Mouse (Mus musculus): ENCODE data around the gene Srpk2. TPM values are rescaled to one million over a fixed set of nuclear protein-coding genes. Genes with fewer than 3 reads are reported as not detected.
A peak's percentile ranks its signal among the peaks of the same experiment; 100 is the strongest.

Srpk2 gene
- polyA plus RNA-seq, 1 experiment from 2014 or later, result 36.2 TPM

DNA sequence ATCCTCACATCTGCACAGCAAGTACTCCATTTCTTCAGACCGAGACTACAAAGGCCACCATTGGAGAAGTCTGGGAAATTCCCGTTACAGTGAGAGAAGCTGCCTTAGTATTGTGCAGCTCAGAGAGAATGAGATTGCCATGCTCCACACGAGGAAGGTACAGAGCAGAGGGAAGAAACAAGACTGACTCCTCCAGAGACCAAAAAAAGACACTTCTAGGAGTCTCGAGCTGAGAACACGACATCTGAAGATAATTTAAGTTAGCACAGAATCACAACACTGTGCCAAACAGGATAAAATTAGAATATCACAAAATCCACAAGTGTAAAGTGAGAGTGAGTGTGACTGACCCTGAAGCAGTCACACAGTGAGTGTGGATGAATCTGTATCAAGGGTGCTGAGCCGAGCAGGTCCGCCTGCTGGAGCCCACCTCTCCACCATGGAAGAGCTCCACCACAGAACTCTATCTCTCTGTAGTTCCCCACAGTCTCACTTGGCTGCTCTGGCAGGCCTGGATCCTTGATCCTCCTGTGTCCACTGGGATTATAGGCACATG lies 152.8 kb downstream of the Srpk2 start:
- Histone ChIP-seq H3K27ac (no peak overlapping the region), H3K4me3 (replicated peaks) (no peak overlapping the region), H3K36me3 (peaks cover 5% of the 10 kb centered on the region; the same call in 1 of the 2 replicates), H3K27me3 (replicated peaks) (no peaks in the 10 kb centered on the region), H3K9me3 (no peaks in the 10 kb centered on the region), H3K4me1 (replicated peaks) (no peaks in the 10 kb centered on the region), H3K9ac (no peak overlapping the region), H3K4me2 (replicated peaks) (no peak overlapping the region)
- 84% methylated on average over 7 of the region's 7 CpGs for WGBS
- no peak for ATAC-seq

DNA sequence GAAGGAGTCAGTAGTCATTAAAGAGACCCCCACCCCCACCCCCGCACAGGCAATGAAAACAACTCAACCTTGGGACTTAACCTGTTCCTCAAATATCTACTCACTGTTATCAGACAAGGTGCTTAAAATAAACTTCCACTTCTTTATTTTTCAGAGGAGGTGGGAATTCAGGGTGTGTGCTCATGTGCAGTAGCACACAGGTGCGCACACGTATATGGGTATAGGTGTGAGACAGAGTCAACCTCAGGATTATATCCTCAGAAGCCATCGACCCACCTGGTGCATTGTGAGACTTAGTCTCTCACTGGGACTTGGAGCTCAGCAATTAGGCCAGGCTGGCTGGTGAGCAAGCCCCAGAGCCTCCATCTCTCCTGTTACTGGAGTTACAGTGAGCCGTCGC lies 153.3 kb downstream of the Srpk2 start:
- Histone ChIP-seq H3K4me2 (replicated peaks) (no peak overlapping the region), H3K9ac (no peak overlapping the region), H3K27me3 (replicated peaks) (no peaks in the 10 kb centered on the region), H3K9me3 (no peaks in the 10 kb centered on the region), H3K27ac (no peak overlapping the region), H3K4me1 (replicated peaks) (no peaks in the 10 kb centered on the region), H3K36me3 (peaks cover 5% of the 10 kb centered on the region; the same call in 1 of the 2 replicates), H3K4me3 (replicated peaks) (no peak overlapping the region)
- WGBS, result 88% methylated on average over 6 of the region's 6 CpGs
- ATAC-seq, result peak; percentile 41; the same call in 1 of the 2 replicates

DNA sequence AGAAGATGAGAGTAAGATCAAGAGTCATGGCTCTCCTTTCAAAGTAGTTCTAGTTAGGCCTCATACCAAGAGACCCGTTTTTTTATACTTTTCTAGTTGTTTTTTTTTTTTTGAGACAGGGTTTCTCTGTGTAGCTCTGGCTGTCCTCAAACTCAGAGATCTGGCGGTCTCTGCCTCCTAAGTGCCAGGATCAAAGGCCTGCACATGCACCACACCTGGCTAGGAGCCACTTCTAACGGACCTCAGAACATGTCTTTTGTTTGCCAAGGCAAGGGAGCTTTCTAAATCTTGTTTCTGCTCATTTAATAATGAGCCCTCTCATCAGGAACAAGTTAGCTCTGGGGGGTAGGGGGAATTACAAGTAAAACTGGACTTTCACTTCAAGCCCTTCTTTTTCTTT lies 159.8 kb downstream of the Srpk2 start:
- Histone ChIP-seq H3K4me2 (replicated peaks) (no peak overlapping the region), H3K9me3 (no peaks in the 10 kb centered on the region), H3K4me3 (replicated peaks) (no peak overlapping the region), H3K9ac (no peak overlapping the region), H3K27me3 (replicated peaks) (no peaks in the 10 kb centered on the region), H3K36me3 (peaks cover 5% of the 10 kb centered on the region), H3K27ac (no peak overlapping the region), H3K4me1 (replicated peaks) (no peaks in the 10 kb centered on the region)
- 75% methylated on average over 3 of the region's 3 CpGs for WGBS
- ATAC-seq, result no peak

DNA sequence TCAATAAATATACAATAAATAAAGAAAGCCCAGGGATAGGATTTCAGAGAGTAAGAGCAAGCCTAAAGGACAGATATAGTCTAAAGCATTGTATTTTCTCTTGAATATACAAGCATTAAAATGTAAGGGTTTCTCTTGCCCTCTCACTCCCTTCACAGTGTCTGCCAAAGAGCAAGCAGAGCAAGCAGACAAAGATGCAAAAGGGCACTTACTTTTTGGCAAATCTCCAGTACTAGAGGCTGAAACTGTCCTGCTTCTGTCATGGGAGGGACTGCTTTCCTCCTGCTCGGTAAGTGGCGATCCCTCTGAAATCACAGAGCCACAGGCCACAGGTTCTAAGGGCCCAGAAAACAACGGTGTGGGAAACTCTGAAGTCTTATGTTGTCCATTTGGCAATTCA lies 160.5 kb downstream of the Srpk2 start:
- Histone ChIP-seq H3K4me3 (replicated peaks) (no peak overlapping the region), H3K9ac (no peak overlapping the region), H3K27ac (no peak overlapping the region), H3K36me3 (peaks cover 5% of the 10 kb centered on the region), H3K9me3 (no peaks in the 10 kb centered on the region), H3K27me3 (replicated peaks) (no peaks in the 10 kb centered on the region), H3K4me1 (replicated peaks) (no peaks in the 10 kb centered on the region), H3K4me2 (replicated peaks) (no peak overlapping the region)
- no peak for ATAC-seq
- WGBS, result 82% methylated on average over 3 of the region's 3 CpGs

DNA sequence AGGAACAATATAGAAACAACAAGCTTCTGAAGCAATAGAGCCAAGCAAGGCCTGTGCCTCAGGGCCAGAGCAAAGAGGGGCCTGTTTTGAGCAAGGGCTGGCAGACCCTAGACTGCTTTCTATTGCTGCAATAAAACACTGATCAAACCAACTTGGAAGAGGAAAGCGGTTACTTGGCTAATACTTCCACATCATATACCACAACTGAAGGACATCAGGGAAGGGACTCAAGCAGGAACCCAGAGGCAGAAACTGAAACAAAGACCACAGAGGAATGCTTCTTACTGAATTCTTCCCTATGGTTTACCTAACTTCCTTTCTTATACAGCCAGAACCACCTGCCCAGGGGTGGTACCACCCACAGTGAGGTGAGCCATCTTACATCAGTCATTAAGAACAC lies 162.8 kb downstream of the Srpk2 start:
- H3K4me2 ChIP-seq (replicated peaks), result no peak overlapping the region
- H3K4me3 ChIP-seq (replicated peaks), result no peak overlapping the region
- no peak for ATAC-seq
- no peaks in the 10 kb centered on the region for H3K27me3 ChIP-seq (replicated peaks)
- 68% methylated on average over 1 of the region's 1 CpGs for WGBS
- H3K4me1 ChIP-seq (replicated peaks), result 0 out of 2 replicates have a peak, but pooled peaks cover 3% of the 10 kb centered on the region
- no peaks in the 10 kb centered on the region for H3K9me3 ChIP-seq
- peaks cover 5% of the 10 kb centered on the region for H3K36me3 ChIP-seq
- no peak overlapping the region for H3K9ac ChIP-seq
- H3K27ac ChIP-seq, result no peak overlapping the region

DNA sequence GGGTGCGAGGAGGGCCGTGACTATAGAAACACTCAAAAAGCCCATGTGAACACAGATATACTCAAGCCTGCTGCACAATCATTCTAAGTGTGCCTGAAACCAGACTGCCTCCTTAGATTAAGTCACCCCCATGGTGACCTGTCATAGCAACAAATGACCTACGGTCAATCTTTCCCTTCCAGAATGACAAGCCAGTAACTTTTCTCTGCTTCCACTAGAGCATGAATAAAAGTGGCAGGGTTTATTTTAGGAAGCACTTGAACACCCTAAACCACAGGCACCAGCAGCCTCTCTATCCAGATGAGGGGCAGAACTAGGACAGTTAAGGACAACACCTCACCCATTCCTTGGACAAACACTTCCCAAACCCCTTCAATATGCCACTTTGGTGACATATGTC lies 164.7 kb downstream of the Srpk2 start:
- Histone ChIP-seq H3K4me2 (replicated peaks) (no peak overlapping the region), H3K4me3 (replicated peaks) (no peak overlapping the region), H3K27me3 (replicated peaks) (no peaks in the 10 kb centered on the region), H3K27ac (no peak overlapping the region), H3K9me3 (no peaks in the 10 kb centered on the region), H3K9ac (no peak overlapping the region), H3K4me1 (replicated peaks) (0 out of 2 replicates have a peak, but pooled peaks cover 3% of the 10 kb centered on the region), H3K36me3 (peaks cover 9% of the 10 kb centered on the region)
- no peak for ATAC-seq
- WGBS, result 96% methylated on average over 3 of the region's 3 CpGs

DNA sequence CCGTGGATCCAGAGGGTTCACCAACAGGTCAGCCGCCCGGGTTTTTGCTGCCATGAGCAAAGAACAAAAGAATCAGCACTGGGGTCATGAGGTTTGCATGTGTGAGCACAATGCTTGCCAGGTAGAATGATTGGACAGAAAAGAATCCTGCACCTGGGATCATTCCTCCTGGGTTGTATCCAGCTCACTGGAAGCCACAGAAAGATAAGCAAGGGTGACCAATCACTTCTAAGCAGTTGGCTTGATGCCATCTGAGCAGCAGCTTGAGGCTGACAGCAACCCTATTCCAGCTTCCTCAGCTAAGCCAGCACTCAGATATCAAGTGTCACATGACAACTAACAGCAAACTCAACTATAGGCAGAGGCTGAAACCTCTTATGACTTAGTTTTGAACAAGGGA lies 165.7 kb downstream of the Srpk2 start:
- Histone ChIP-seq H3K27ac (no peak overlapping the region), H3K4me2 (replicated peaks) (no peak overlapping the region), H3K36me3 (peaks cover 6% of the 10 kb centered on the region; the same call in 1 of the 2 replicates), H3K4me1 (replicated peaks) (0 out of 2 replicates have a peak, but pooled peaks cover 3% of the 10 kb centered on the region), H3K4me3 (replicated peaks) (no peak overlapping the region), H3K9ac (no peak overlapping the region), H3K27me3 (replicated peaks) (no peaks in the 10 kb centered on the region), H3K9me3 (no peaks in the 10 kb centered on the region)
- 43% methylated on average over 3 of the region's 3 CpGs for WGBS
- peak; percentile 86 for ATAC-seq

DNA sequence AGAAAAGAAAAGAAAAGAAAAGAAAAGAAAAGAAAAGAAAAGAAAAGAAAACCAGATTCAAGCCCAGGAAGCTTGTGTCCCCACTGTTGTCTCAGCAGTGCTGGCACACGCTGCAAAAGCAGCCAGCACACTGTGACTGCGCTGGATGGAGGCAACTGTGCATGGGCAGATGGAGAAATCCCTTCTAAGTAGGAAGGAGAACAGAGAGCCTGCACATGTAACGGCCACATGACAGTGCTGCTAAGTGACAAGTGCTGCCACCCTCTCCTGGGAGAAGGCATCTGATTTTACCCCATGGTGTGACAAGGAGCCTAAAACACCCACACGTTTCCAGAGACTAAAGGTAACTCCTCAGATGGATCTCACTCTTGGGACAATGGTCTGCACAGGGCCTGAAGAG lies 166.6 kb downstream of the Srpk2 start:
- no peak overlapping the region for H3K4me3 ChIP-seq (replicated peaks)
- H3K36me3 ChIP-seq, result peaks cover 6% of the 10 kb centered on the region; the same call in 1 of the 2 replicates
- H3K9ac ChIP-seq, result no peak overlapping the region
- 0 out of 2 replicates have a peak, but pooled peaks cover 3% of the 10 kb centered on the region for H3K4me1 ChIP-seq (replicated peaks)
- H3K4me2 ChIP-seq (replicated peaks), result no peak overlapping the region
- H3K9me3 ChIP-seq, result no peaks in the 10 kb centered on the region
- no peak overlapping the region for H3K27ac ChIP-seq
- no peaks in the 10 kb centered on the region for H3K27me3 ChIP-seq (replicated peaks)
- WGBS, result 86% methylated on average over 4 of the region's 4 CpGs
- no peak for ATAC-seq

DNA sequence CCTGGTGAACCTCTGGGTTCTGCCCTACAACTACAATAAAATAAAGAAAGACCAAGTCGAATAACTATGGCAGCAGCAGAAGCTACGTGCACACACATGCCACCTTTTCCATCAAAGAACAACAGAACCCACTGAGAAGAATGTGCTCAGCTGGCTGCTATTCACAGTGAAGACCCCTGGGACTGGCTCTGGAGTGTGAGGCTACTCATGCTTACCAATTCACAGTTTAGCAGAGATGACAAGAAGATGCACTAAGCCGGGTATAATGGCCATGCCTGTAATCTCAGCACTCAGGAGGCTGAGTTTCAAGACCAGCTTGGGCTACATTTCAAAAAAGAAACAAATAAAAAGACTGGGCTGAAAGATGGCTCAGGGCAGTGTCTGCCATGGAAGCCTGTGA lies 167.5 kb downstream of the Srpk2 start:
- Histone ChIP-seq H3K36me3 (peaks cover 6% of the 10 kb centered on the region; the same call in 1 of the 2 replicates), H3K4me3 (replicated peaks) (no peak overlapping the region), H3K4me1 (replicated peaks) (0 out of 2 replicates have a peak, but pooled peaks cover 3% of the 10 kb centered on the region), H3K4me2 (replicated peaks) (no peak overlapping the region), H3K27me3 (replicated peaks) (no peaks in the 10 kb centered on the region), H3K9ac (no peak overlapping the region), H3K9me3 (no peaks in the 10 kb centered on the region), H3K27ac (no peak overlapping the region)
- no peak for ATAC-seq
- WGBS, result 89% methylated on average over 3 of the region's 3 CpGs

DNA sequence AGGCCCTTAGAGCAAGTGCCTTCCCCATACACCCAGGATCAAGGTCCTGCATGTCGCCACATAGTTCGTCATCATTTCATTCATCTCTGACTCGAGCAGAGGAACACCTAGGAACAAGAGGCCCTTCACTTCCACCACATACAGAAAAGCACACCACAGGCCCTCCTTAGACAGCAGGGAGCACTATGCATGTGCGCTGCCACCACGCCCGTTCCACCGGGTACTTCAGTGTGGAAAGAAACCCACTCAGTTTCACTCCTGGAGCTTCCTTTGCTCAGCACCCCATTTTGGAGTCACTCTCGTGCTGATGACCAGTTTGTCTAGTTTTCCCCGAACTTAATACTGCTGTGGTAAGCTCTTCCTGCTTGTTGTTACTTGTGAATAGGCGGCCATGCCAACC lies 169.4 kb downstream of the Srpk2 start:
- Histone ChIP-seq H3K4me2 (replicated peaks) (no peak overlapping the region), H3K27me3 (replicated peaks) (no peaks in the 10 kb centered on the region), H3K36me3 (peaks cover 6% of the 10 kb centered on the region; the same call in 1 of the 2 replicates), H3K9me3 (no peaks in the 10 kb centered on the region), H3K4me1 (replicated peaks) (0 out of 2 replicates have a peak, but pooled peaks cover 3% of the 10 kb centered on the region), H3K4me3 (replicated peaks) (no peak overlapping the region), H3K9ac (no peak overlapping the region), H3K27ac (no peak overlapping the region)
- no peak for ATAC-seq
- 91% methylated on average over 10 of the region's 10 CpGs for WGBS

DNA sequence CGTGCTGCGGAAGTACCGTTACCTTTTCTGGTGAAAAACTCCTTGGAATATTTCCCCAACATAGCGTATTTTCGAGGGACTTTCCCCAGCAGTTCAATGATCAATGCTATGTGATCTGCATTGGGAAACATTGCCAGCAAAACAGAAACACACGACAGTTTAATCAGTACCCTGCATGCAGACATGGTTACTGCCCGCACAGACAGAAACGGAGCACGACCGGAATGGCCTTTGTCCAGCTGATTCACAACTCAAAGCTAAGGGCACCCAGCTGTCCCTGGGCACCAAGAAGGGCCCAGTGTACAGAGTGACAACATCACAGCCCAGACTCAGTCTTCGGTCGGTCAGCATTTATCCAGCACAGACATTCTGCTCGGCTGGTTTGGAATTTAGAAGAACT lies 170.9 kb downstream of the Srpk2 start:
- Histone ChIP-seq H3K4me1 (replicated peaks) (no peaks in the 10 kb centered on the region), H3K4me3 (replicated peaks) (no peak overlapping the region), H3K4me2 (replicated peaks) (no peak overlapping the region), H3K27me3 (replicated peaks) (no peaks in the 10 kb centered on the region), H3K36me3 (peaks cover 6% of the 10 kb centered on the region; the same call in 1 of the 2 replicates), H3K9me3 (no peaks in the 10 kb centered on the region), H3K9ac (no peak overlapping the region), H3K27ac (no peak overlapping the region)
- no peak for ATAC-seq
- 94% methylated on average over 13 of the region's 13 CpGs for WGBS

DNA sequence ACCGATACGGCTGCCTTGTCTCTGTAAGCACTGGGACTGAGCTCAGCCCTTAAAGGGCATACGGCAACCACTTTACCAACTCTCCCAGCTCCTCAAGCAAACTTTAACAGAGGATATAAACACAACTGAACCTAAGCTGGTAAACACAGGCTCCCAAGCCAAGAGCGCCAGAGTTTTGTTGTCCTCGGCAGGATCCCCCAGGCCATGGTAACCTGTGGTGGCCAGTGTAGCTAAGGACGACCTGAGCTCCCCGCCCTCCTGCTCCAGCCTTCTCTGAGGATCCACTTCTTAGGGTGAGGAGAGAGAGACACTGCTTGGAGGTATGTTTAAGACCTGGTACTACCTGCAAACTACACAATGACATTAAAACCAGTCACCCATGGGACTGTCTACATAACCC lies 171.9 kb downstream of the Srpk2 start:
- no peaks in the 10 kb centered on the region for H3K4me1 ChIP-seq (replicated peaks)
- H3K4me2 ChIP-seq (replicated peaks), result no peak overlapping the region
- H3K4me3 ChIP-seq (replicated peaks), result no peak overlapping the region
- no peaks in the 10 kb centered on the region for H3K9me3 ChIP-seq
- peaks cover 6% of the 10 kb centered on the region; the same call in 1 of the 2 replicates for H3K36me3 ChIP-seq
- H3K27ac ChIP-seq, result no peak overlapping the region
- no peak overlapping the region for H3K9ac ChIP-seq
- 87% methylated on average over 7 of the region's 7 CpGs for WGBS
- H3K27me3 ChIP-seq (replicated peaks), result no peaks in the 10 kb centered on the region
- ATAC-seq, result no peak

DNA sequence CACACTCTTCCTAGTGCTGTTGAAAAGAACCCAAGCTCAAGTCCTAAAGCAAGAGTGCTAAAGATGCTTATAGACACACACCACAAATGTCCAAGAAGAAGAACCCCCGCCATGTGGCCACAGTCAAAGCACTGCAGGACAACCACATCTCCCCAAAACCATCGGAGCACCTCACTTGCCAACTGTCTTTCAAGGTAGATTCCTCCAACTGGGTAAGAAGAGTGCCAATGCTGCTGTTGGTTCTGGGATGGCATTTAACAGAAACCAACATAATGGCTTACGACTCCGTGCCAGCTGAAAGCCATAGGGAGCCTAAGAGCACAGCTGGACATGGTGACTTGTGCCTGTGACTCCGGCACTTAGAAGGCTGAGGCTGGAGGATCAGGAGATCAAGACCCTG lies 173.0 kb downstream of the Srpk2 start:
- Histone ChIP-seq H3K4me3 (replicated peaks) (no peak overlapping the region), H3K4me1 (replicated peaks) (no peaks in the 10 kb centered on the region)

More for the DNA sequence above, 173.0 kb downstream of the Srpk2 start:
- Histone ChIP-seq H3K36me3 (peaks cover 6% of the 10 kb centered on the region; the same call in 1 of the 2 replicates), H3K9ac (no peak overlapping the region), H3K4me2 (replicated peaks) (no peak overlapping the region), H3K9me3 (no peaks in the 10 kb centered on the region), H3K27me3 (replicated peaks) (no peaks in the 10 kb centered on the region), H3K27ac (no peak overlapping the region)
- ATAC-seq, result no peak
- 97% methylated on average over 5 of the region's 5 CpGs for WGBS

Data from intestine, embryonic 15.5 days (tissue).